Mouse (Mus musculus): ENCODE results near the gene Zfp689.
"Not testable (repeated sequence)": the region's sequence is repeated elsewhere in the genome, so short reads cannot be mapped to it uniquely, and the experiment has no call there.

Zfp689 gene

GRCm38 (mm10) chr7:127448521-127449300 lies at the start of gene Zfp689:
TSS of gene Zfp689 (minus strand) at chr7:127449158.
- peak; percentile 98 for DNase-seq (ENCODE audit: low spot score)

- DNase-seq (ENCODE audit: low spot score), result peak; percentile 53
Observed at GRCm38 (mm10) chr7:127498407-127498806, 49.4 kb upstream of the Zfp689 start.

- DNase-seq (ENCODE audit: low spot score), result no peak
Observed at GRCm38 (mm10) chr7:127497382-127497781, 48.4 kb upstream of the Zfp689 start.

- no peak for DNase-seq (ENCODE audit: low spot score)
Observed at GRCm38 (mm10) chr7:127494648-127495047, 45.7 kb upstream of the Zfp689 start.

GRCm38 (mm10) chr7:127491846-127492245 lies 42.9 kb upstream of the Zfp689 start:
- no peak for DNase-seq (ENCODE audit: low spot score)

- no peak for DNase-seq (ENCODE audit: low spot score)
Observed at GRCm38 (mm10) chr7:127489982-127490381, 41.0 kb upstream of the Zfp689 start.

- not testable (repeated sequence) for DNase-seq (ENCODE audit: low spot score)
Observed at GRCm38 (mm10) chr7:127488364-127488763, 39.4 kb upstream of the Zfp689 start.

- no peak for DNase-seq (ENCODE audit: low spot score)
Observed at GRCm38 (mm10) chr7:127485416-127485815, 36.5 kb upstream of the Zfp689 start.

GRCm38 (mm10) chr7:127480321-127480720 lies 31.4 kb upstream of the Zfp689 start:
- DNase-seq (ENCODE audit: low spot score), result no peak

GRCm38 (mm10) chr7:127479318-127480225 lies 30.6 kb upstream of the Zfp689 start:
- DNase-seq (ENCODE audit: low spot score), result no peak

GRCm38 (mm10) chr7:127478635-127479317 lies 29.8 kb upstream of the Zfp689 start, which contains the start of gene Fbrs:
TSS of gene Fbrs (plus strand) at chr7:127479199.
- peak; percentile 97 for DNase-seq (ENCODE audit: low spot score)

- peak; percentile 100 for DNase-seq (ENCODE audit: low spot score)
Observed at GRCm38 (mm10) chr7:127477687-127478634, 29.0 kb upstream of the Zfp689 start.

GRCm38 (mm10) chr7:127476855-127477254 lies 27.9 kb upstream of the Zfp689 start:
- DNase-seq (ENCODE audit: low spot score), result no peak

- no peak for DNase-seq (ENCODE audit: low spot score)
Observed at GRCm38 (mm10) chr7:127476336-127476735, 27.4 kb upstream of the Zfp689 start.

GRCm38 (mm10) chr7:127475186-127475740 lies 26.3 kb upstream of the Zfp689 start:
- DNase-seq (ENCODE audit: low spot score), result no peak

GRCm38 (mm10) chr7:127474378-127475070 lies 25.6 kb upstream of the Zfp689 start:
- DNase-seq (ENCODE audit: low spot score), result no peak

- peak; percentile 28 for DNase-seq (ENCODE audit: low spot score)
Observed at GRCm38 (mm10) chr7:127473705-127474104, 24.7 kb upstream of the Zfp689 start.

- peak; percentile 41 for DNase-seq (ENCODE audit: low spot score)
Observed at GRCm38 (mm10) chr7:127472060-127472459, 23.1 kb upstream of the Zfp689 start.

GRCm38 (mm10) chr7:127471646-127472010 lies 22.7 kb upstream of the Zfp689 start:
- no peak for DNase-seq (ENCODE audit: low spot score)

All from embryo, embryonic 10 days (tissue).